Mouse (Mus musculus): Measurements from ENCODE around the gene Ltc4s. TPM values are rescaled to one million over a fixed set of nuclear protein-coding genes. Genes with fewer than 3 reads are reported as not detected.

The Ltc4s gene
- polyA plus RNA-seq, 1 experiment from 2014 or later, result 2.5 TPM

GRCm38 (mm10) chr11:50219833-50220232 lies 18.6 kb downstream of the Ltc4s start:
- Histone ChIP-seq H3K4me3 (no peak overlapping the region), H3K27me3 (no peaks in the 10 kb centered on the region), H3K4me2 (no peak overlapping the region), H3K9me3 (no peaks in the 10 kb centered on the region), H3K27ac (no peak overlapping the region), H3K36me3 (no peaks in the 10 kb centered on the region), H3K4me1 (peaks cover 27% of the 10 kb centered on the region), H3K9ac (no peak overlapping the region)
- ATAC-seq (ENCODE audit: borderline replicate concordance, extremely low read depth, low FRiP score, low TSS enrichment), result no peak
- 44% methylated on average over 2 of the region's 2 CpGs for WGBS

GRCm38 (mm10) chr11:50217811-50218210 lies 20.6 kb downstream of the Ltc4s start:
- no peak overlapping the region for H3K27ac ChIP-seq
- H3K36me3 ChIP-seq, result no peaks in the 10 kb centered on the region
- 47% methylated on average over 4 of the region's 4 CpGs for WGBS
- no peaks in the 10 kb centered on the region for H3K27me3 ChIP-seq
- H3K9ac ChIP-seq, result no peak overlapping the region
- H3K4me2 ChIP-seq, result no peak overlapping the region
- H3K4me3 ChIP-seq, result no peak overlapping the region
- no peak for ATAC-seq (ENCODE audit: borderline replicate concordance, extremely low read depth, low FRiP score, low TSS enrichment)
- peaks cover 23% of the 10 kb centered on the region for H3K4me1 ChIP-seq
- H3K9me3 ChIP-seq, result no peaks in the 10 kb centered on the region

GRCm38 (mm10) chr11:50216724-50217366 lies 21.6 kb downstream of the Ltc4s start:
- peaks cover 23% of the 10 kb centered on the region for H3K4me1 ChIP-seq
- H3K36me3 ChIP-seq, result no peaks in the 10 kb centered on the region
- ATAC-seq (ENCODE audit: borderline replicate concordance, extremely low read depth, low FRiP score, low TSS enrichment), result no peak
- H3K9me3 ChIP-seq, result no peaks in the 10 kb centered on the region
- no peak overlapping the region for H3K9ac ChIP-seq
- H3K27me3 ChIP-seq, result no peaks in the 10 kb centered on the region
- no peak overlapping the region for H3K4me3 ChIP-seq
- no peak overlapping the region for H3K27ac ChIP-seq
- H3K4me2 ChIP-seq, result no peak overlapping the region
- 77% methylated on average over 4 of the region's 4 CpGs for WGBS

- no peak overlapping the region for H3K4me3 ChIP-seq
- H3K4me2 ChIP-seq, result peak overlapping the region; percentile 16; the same call in 1 of the 2 replicates
- no peaks in the 10 kb centered on the region for H3K9me3 ChIP-seq
- WGBS, result 28% methylated on average over 9 of the region's 9 CpGs
- no peak overlapping the region for H3K9ac ChIP-seq
- no peaks in the 10 kb centered on the region for H3K27me3 ChIP-seq
- H3K36me3 ChIP-seq, result no peaks in the 10 kb centered on the region
- H3K4me1 ChIP-seq, result peaks cover 29% of the 10 kb centered on the region
- no peak for ATAC-seq (ENCODE audit: borderline replicate concordance, extremely low read depth, low FRiP score, low TSS enrichment)
- H3K27ac ChIP-seq, result no peak overlapping the region
These were observed 22.8 kb downstream of the Ltc4s start for GRCm38 (mm10) chr11:50215633-50216032.

- no peaks in the 10 kb centered on the region for H3K27me3 ChIP-seq
- 86% methylated on average over 6 of the region's 6 CpGs for WGBS
- H3K4me2 ChIP-seq, result no peak overlapping the region
- H3K36me3 ChIP-seq, result no peaks in the 10 kb centered on the region
- H3K27ac ChIP-seq, result no peak overlapping the region
- no peak overlapping the region for H3K9ac ChIP-seq
- no peak overlapping the region for H3K4me3 ChIP-seq
- no peak for ATAC-seq (ENCODE audit: borderline replicate concordance, extremely low read depth, low FRiP score, low TSS enrichment)
- H3K9me3 ChIP-seq, result no peaks in the 10 kb centered on the region
- peaks cover 32% of the 10 kb centered on the region for H3K4me1 ChIP-seq
These were observed 23.8 kb downstream of the Ltc4s start for GRCm38 (mm10) chr11:50214631-50215030.

- H3K4me2 ChIP-seq, result no peak overlapping the region
- 0 out of 2 replicates have a peak, but pooled peaks cover under 1% of the 10 kb centered on the region for H3K36me3 ChIP-seq
- no peaks in the 10 kb centered on the region for H3K9me3 ChIP-seq
- 40% methylated on average over 11 of the region's 11 CpGs for WGBS
- no peak for ATAC-seq (ENCODE audit: borderline replicate concordance, extremely low read depth, low FRiP score, low TSS enrichment)
- no peak overlapping the region for H3K27ac ChIP-seq
- H3K4me3 ChIP-seq, result no peak overlapping the region
- H3K9ac ChIP-seq, result no peak overlapping the region
- H3K27me3 ChIP-seq, result no peaks in the 10 kb centered on the region
- peaks cover 40% of the 10 kb centered on the region for H3K4me1 ChIP-seq
These were observed 25.3 kb downstream of the Ltc4s start for GRCm38 (mm10) chr11:50212848-50213758.

- peaks cover 9% of the 10 kb centered on the region for H3K36me3 ChIP-seq
- ATAC-seq (ENCODE audit: borderline replicate concordance, extremely low read depth, low FRiP score, low TSS enrichment), result no peak
- peaks cover 37% of the 10 kb centered on the region for H3K4me1 ChIP-seq
- H3K4me2 ChIP-seq, result no peak overlapping the region
- no peak overlapping the region for H3K9ac ChIP-seq
- no peak overlapping the region for H3K4me3 ChIP-seq
- WGBS, result 64% methylated on average over 3 of the region's 3 CpGs
- H3K27ac ChIP-seq, result no peak overlapping the region
- no peaks in the 10 kb centered on the region for H3K27me3 ChIP-seq
- no peaks in the 10 kb centered on the region for H3K9me3 ChIP-seq
These were observed 26.2 kb downstream of the Ltc4s start for GRCm38 (mm10) chr11:50212060-50212739.

GRCm38 (mm10) chr11:50211322-50212059 lies 26.9 kb downstream of the Ltc4s start:
- 92% methylated on average over 3 of the region's 3 CpGs for WGBS
- H3K27ac ChIP-seq, result no peak overlapping the region; the same call in 1 of the 2 replicates
- peaks cover 33% of the 10 kb centered on the region for H3K4me1 ChIP-seq
- H3K4me3 ChIP-seq, result peak overlapping the region; percentile 95
- H3K27me3 ChIP-seq, result no peaks in the 10 kb centered on the region
- peaks cover 16% of the 10 kb centered on the region for H3K36me3 ChIP-seq
- H3K4me2 ChIP-seq, result peak overlapping the region; percentile 66
- ATAC-seq (ENCODE audit: borderline replicate concordance, extremely low read depth, low FRiP score, low TSS enrichment), result no peak
- no peaks in the 10 kb centered on the region for H3K9me3 ChIP-seq
- H3K9ac ChIP-seq, result peak overlapping the region; percentile 93

GRCm38 (mm10) chr11:50210505-50211151 lies 27.8 kb downstream of the Ltc4s start, which contains the start of the genes Sqstm1 and Mgat4b:
Gene Sqstm1 (minus strand): TSS chr11:50210827.
Gene Mgat4b (plus strand): TSS chr11:50210890.
- Histone ChIP-seq H3K36me3 (peaks cover 25% of the 10 kb centered on the region), H3K4me2 (peak within 1 kb of the TSS; percentile 66), H3K9ac (peak within 1 kb of the TSS; percentile 93), H3K27me3 (no peaks in the 10 kb centered on the region), H3K4me1 (peaks cover 24% of the 10 kb centered on the region), H3K4me3 (peak within 1 kb of the TSS; percentile 95), H3K27ac (peak within 1 kb of the TSS; percentile 97), H3K9me3 (no peaks in the 10 kb centered on the region)
- under 1% methylated on average over 48 of the region's 48 CpGs for WGBS
- ATAC-seq (ENCODE audit: borderline replicate concordance, extremely low read depth, low FRiP score, low TSS enrichment), result peak; percentile 68

- ATAC-seq (ENCODE audit: borderline replicate concordance, extremely low read depth, low FRiP score, low TSS enrichment), result peak; percentile 94
- WGBS, result under 1% methylated on average over 24 of the region's 24 CpGs
- Histone ChIP-seq H3K4me3 (peak overlapping the region; percentile 95), H3K9me3 (no peaks in the 10 kb centered on the region), H3K4me1 (peaks cover 22% of the 10 kb centered on the region), H3K4me2 (peak overlapping the region; percentile 66), H3K27me3 (no peaks in the 10 kb centered on the region), H3K9ac (peak overlapping the region; percentile 93), H3K36me3 (peaks cover 30% of the 10 kb centered on the region), H3K27ac (peak overlapping the region; percentile 97)
These were observed 28.3 kb downstream of the Ltc4s start for GRCm38 (mm10) chr11:50210101-50210504.

- Histone ChIP-seq H3K4me1 (peaks cover 19% of the 10 kb centered on the region), H3K36me3 (peaks cover 49% of the 10 kb centered on the region), H3K27me3 (no peaks in the 10 kb centered on the region), H3K4me2 (no peak overlapping the region), H3K27ac (no peak overlapping the region), H3K9me3 (no peaks in the 10 kb centered on the region), H3K4me3 (no peak overlapping the region), H3K9ac (no peak overlapping the region)
- ATAC-seq (ENCODE audit: borderline replicate concordance, extremely low read depth, low FRiP score, low TSS enrichment), result no peak
- 87% methylated on average over 5 of the region's 5 CpGs for WGBS
These were observed 30.4 kb downstream of the Ltc4s start for GRCm38 (mm10) chr11:50208039-50208438.

All from lung, embryonic 15.5 days (tissue).